Mouse (Mus musculus) intestine, embryonic 14.5 days (tissue): ENCODE results near the gene Zfp865. TPM values are rescaled to one million over a fixed set of nuclear protein-coding genes. Genes with fewer than 3 reads are reported as not detected.
A peak's percentile ranks its signal among the peaks of the same experiment; 100 is the strongest.

Source experiments
- ATAC-seq: fragments of 200-750 bp; cut with Nextera tagmentation; replicated peaks from 2 replicates; pipeline ENCODE4 v1.8.0; 2017; ENCODE audit warnings: low read depth, moderate number of reproducible peaks, moderate TSS enrichment, moderate library complexity; ENCODE audit not compliant: low FRiP score, low TSS enrichment
- DNase-seq: peaks from one replicate; pipeline ENCODE4 v3.0.0-alpha.2; 2018; ENCODE audit warnings: low spot score
- H3K27ac ChIP-seq: fragments of 300-500 bp; sonication (generic); 2 replicates; pipeline ENCODE4 v1.5.1; 2014; ENCODE audit warnings: low read depth, mild to moderate bottlenecking, control low read depth
- H3K27me3 ChIP-seq: fragments of 300-500 bp; sonication (generic); replicated peaks from 2 replicates; pipeline ENCODE4 v1.6.1; 2014; ENCODE audit warnings: low read length, control low read depth; ENCODE audit not compliant: control insufficient read depth, insufficient read depth
- H3K36me3 ChIP-seq: fragments of 300-500 bp; sonication (generic); 2 replicates; pipeline ENCODE4 v1.6.1; 2014; ENCODE audit warnings: low read length, control low read depth; ENCODE audit not compliant: control insufficient read depth, insufficient read depth
- H3K4me1 ChIP-seq: fragments of 300-500 bp; sonication (generic); replicated peaks from 2 replicates; pipeline ENCODE4 v1.6.1; 2014; ENCODE audit warnings: low read length, control low read depth, mixed read lengths; ENCODE audit not compliant: control insufficient read depth, insufficient read depth
- H3K4me2 ChIP-seq: fragments of 300-500 bp; sonication (generic); 2 replicates; pipeline ENCODE4 v1.6.1; 2014; ENCODE audit warnings: low read length
- H3K4me3 ChIP-seq: fragments of 300-500 bp; sonication (generic); 2 replicates; pipeline ENCODE4 v1.5.1; 2014; ENCODE audit warnings: low read depth, low read length, control low read depth, mixed read lengths
- H3K9ac ChIP-seq: fragments of 300-500 bp; sonication (generic); 2 replicates; pipeline ENCODE4 v1.6.1; 2014; ENCODE audit warnings: mild to moderate bottlenecking, low read length
- H3K9me3 ChIP-seq: fragments of 300-500 bp; sonication (generic); 2 replicates; pipeline ENCODE4 v1.6.1; 2016; ENCODE audit warnings: low read length, control low read depth; ENCODE audit not compliant: control insufficient read depth
- WGBS: fragments of 180-500 bp; shearing (Covaris S2); extraction: QIAGEN DNeasy Blood & Tissue Kit; methylation state at CpG from one replicate; pipeline ENCODE4 v1.1.7; 2014; 5-methylcytosine and 5-hydroxymethylcytosine counted together
- polyA plus RNA-seq: library from polyadenylated mRNA; unstranded; fragments of >200 nt; fragmentation: Nextera tagmentation; extraction: Ambion mirVana; gene quantifications from 2 replicates; pipeline ENCODE4 v1.2.1, GENCODE M21; 2014

The Zfp865 gene
- 6.2 and 7.2 TPM in 2 replicates for polyA plus RNA-seq

GRCm38 (mm10) chr7:5020000-5020681, at the start of gene Zfp865, which contains the start of gene Ccdc106:
TSS of gene Zfp865 (plus strand) at chr7:5020376.
TSS of gene Ccdc106 (plus strand) at chr7:5020553.
- peak within 1 kb of the TSS; percentile 95 for H3K4me2 ChIP-seq
- peak; percentile 89 for ATAC-seq
- peaks cover 35% of the 10 kb centered on the region for H3K36me3 ChIP-seq
- peaks cover 2% of the 10 kb centered on the region; the same call in 1 of the 2 replicates for H3K9me3 ChIP-seq
- peak within 1 kb of the TSS; percentile 98 for H3K9ac ChIP-seq
- DNase-seq, result peak; percentile 98
- H3K27ac ChIP-seq, result peak within 1 kb of the TSS; percentile 94
- peak within 1 kb of the TSS; percentile 73 for H3K4me3 ChIP-seq
- H3K27me3 ChIP-seq, result no peaks in the 10 kb centered on the region
- under 1% methylated on average over 43 of the region's 49 CpGs for WGBS
- H3K4me1 ChIP-seq, result peaks cover 20% of the 10 kb centered on the region

DNA sequence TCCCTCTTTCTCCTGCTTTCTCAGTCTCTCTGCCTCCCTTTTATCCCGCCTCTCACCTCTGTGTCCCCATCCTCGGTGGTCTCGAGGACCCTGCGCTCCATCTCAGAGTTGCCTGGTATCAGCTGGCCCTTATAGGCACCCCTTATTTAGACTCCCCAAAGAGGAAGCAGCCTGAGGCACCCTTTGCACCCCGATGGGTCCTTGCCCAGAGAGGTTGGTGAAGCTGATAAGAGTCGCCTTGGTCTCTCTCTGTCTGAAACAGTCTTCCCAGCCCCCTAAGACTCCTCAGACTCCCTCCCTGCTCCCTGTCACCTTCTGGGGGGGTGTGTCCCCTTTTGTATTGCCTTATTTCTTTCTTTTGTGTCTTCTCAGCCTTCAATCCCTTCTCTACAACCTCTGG, 49.1 kb upstream of the Zfp865 start, which contains the start of gene Sbk3:
Gene Sbk3 (minus strand): TSS at position 101 of the 400 bp plus-strand sequence.
- WGBS, result 42% methylated on average over 6 of the region's 6 CpGs
- ATAC-seq (no peak), DNase-seq (no peak)
- Histone ChIP-seq H3K4me3 (no peak within 1 kb of the TSS), H3K27ac (no peak within 1 kb of the TSS), H3K27me3 (0 out of 2 replicates have a peak, but pooled peaks cover 4% of the 10 kb centered on the region), H3K4me2 (no peak within 1 kb of the TSS), H3K4me1 (no peaks in the 10 kb centered on the region), H3K9ac (no peak within 1 kb of the TSS), H3K9me3 (no peaks in the 10 kb centered on the region), H3K36me3 (no peaks in the 10 kb centered on the region)

GRCm38 (mm10) chr7:4971710-4972109, 48.5 kb upstream of the Zfp865 start:
- Histone ChIP-seq H3K9me3 (0 out of 2 replicates have a peak, but pooled peaks cover 3% of the 10 kb centered on the region), H3K4me1 (no peaks in the 10 kb centered on the region), H3K27me3 (0 out of 2 replicates have a peak, but pooled peaks cover 4% of the 10 kb centered on the region), H3K9ac (no peak overlapping the region), H3K27ac (no peak overlapping the region), H3K4me3 (no peak overlapping the region), H3K36me3 (no peaks in the 10 kb centered on the region), H3K4me2 (no peak overlapping the region)
- ATAC-seq (no peak), DNase-seq (no peak)
- whole genome bisulfite sequencing, result 20% methylated on average over 7 of the region's 7 CpGs

- WGBS, result 64% methylated on average over 18 of the region's 18 CpGs
- no peak overlapping the region for H3K4me2 ChIP-seq
- H3K4me3 ChIP-seq, result no peak overlapping the region
- DNase-seq (no peak), ATAC-seq (no peak)
- 0 out of 2 replicates have a peak, but pooled peaks cover 4% of the 10 kb centered on the region for H3K27me3 ChIP-seq
- H3K4me1 ChIP-seq, result no peaks in the 10 kb centered on the region
- no peak overlapping the region for H3K9ac ChIP-seq
- H3K36me3 ChIP-seq, result no peaks in the 10 kb centered on the region
- no peak overlapping the region for H3K27ac ChIP-seq
- 0 out of 2 replicates have a peak, but pooled peaks cover 3% of the 10 kb centered on the region for H3K9me3 ChIP-seq
Observed at GRCm38 (mm10) chr7:4972321-4973047, 47.7 kb upstream of the Zfp865 start.

DNA sequence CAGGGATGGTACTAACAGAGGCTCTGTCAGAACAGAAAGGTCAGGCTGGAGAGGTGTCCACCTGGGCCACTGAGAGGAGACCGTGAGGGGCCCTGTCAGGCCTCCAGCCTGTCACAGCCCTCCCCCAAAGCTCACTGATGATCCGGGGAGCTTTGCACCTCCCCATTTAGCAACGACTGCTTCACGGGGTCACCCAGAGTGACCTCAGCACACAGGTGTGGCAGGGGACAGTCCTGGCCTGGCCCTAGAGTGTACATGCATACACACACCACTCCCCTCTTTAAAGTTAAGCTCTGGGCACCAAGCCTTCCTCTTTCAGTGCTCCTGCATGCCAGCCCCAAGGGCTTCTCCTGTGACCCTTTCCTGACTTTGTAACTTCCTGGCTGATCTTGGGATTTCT, 44.7 kb upstream of the Zfp865 start:
- WGBS, result 46% methylated on average over 4 of the region's 4 CpGs
- no peaks in the 10 kb centered on the region for H3K27me3 ChIP-seq
- no peak overlapping the region for H3K4me3 ChIP-seq
- DNase-seq (no peak), ATAC-seq (no peak)
- no peaks in the 10 kb centered on the region for H3K36me3 ChIP-seq
- H3K27ac ChIP-seq, result no peak overlapping the region
- H3K4me1 ChIP-seq, result no peaks in the 10 kb centered on the region
- H3K9me3 ChIP-seq, result 0 out of 2 replicates have a peak, but pooled peaks cover 3% of the 10 kb centered on the region
- H3K9ac ChIP-seq, result no peak overlapping the region
- H3K4me2 ChIP-seq, result no peak overlapping the region

- H3K27ac ChIP-seq, result no peak overlapping the region
- H3K36me3 ChIP-seq, result no peaks in the 10 kb centered on the region
- H3K4me2 ChIP-seq, result no peak overlapping the region
- DNase-seq (no peak), ATAC-seq (no peak)
- no peaks in the 10 kb centered on the region for H3K27me3 ChIP-seq
- no peak overlapping the region for H3K9ac ChIP-seq
- H3K9me3 ChIP-seq, result 0 out of 2 replicates have a peak, but pooled peaks cover 3% of the 10 kb centered on the region
- 88% methylated on average over 7 of the region's 7 CpGs for WGBS
- no peaks in the 10 kb centered on the region for H3K4me1 ChIP-seq
- H3K4me3 ChIP-seq, result no peak overlapping the region
Observed at GRCm38 (mm10) chr7:4976832-4977231, 43.3 kb upstream of the Zfp865 start.

GRCm38 (mm10) chr7:4988250-4988649, 31.9 kb upstream of the Zfp865 start:
- Histone ChIP-seq H3K36me3 (peaks cover 11% of the 10 kb centered on the region), H3K27me3 (no peaks in the 10 kb centered on the region), H3K9me3 (no peaks in the 10 kb centered on the region), H3K4me2 (no peak overlapping the region), H3K27ac (no peak overlapping the region), H3K4me3 (no peak overlapping the region), H3K4me1 (no peaks in the 10 kb centered on the region), H3K9ac (no peak overlapping the region)
- WGBS, result 47% methylated on average over 2 of the region's 2 CpGs
- ATAC-seq (no peak), DNase-seq (no peak)

GRCm38 (mm10) chr7:4993347-4993998, 26.7 kb upstream of the Zfp865 start:
- no peak overlapping the region for H3K27ac ChIP-seq
- no peaks in the 10 kb centered on the region; the same call in 1 of the 2 replicates for H3K27me3 ChIP-seq
- no peak overlapping the region for H3K4me3 ChIP-seq
- no peak overlapping the region for H3K4me2 ChIP-seq
- H3K36me3 ChIP-seq, result peaks cover 20% of the 10 kb centered on the region
- no peak overlapping the region for H3K9ac ChIP-seq
- H3K9me3 ChIP-seq, result peaks cover 11% of the 10 kb centered on the region; the same call in 1 of the 2 replicates
- no peak for DNase-seq
- WGBS, result 51% methylated on average over 55 of the region's 55 CpGs
- H3K4me1 ChIP-seq, result peaks cover 11% of the 10 kb centered on the region
- ATAC-seq, result no peak
